Mouse (Mus musculus) lung, adult 18-20 months (tissue): ENCODE measurements around the gene Luc7l3.

Experiments used
- DNase-seq, 2 experiments: peaks; one replicate each; pipeline ENCODE4 v3.0.0; 2022; ENCODE audit warnings: mixed read lengths in 2 of 2

Gene Luc7l3

GRCm38 (mm10) chr11:94321931-94322400 is at the start of gene Luc7l3:
TSS of gene Luc7l3 (minus strand) at chr11:94321988.
- DNase-seq = peak; percentile 93 to 94

- DNase-seq = peak; percentile 35 to 71
Observed at GRCm38 (mm10) chr11:94370809-94371208, 49.0 kb upstream of the Luc7l3 start.

- DNase-seq = no peak
Observed at GRCm38 (mm10) chr11:94369981-94370380, 48.2 kb upstream of the Luc7l3 start.

GRCm38 (mm10) chr11:94365340-94365739 is 43.6 kb upstream of the Luc7l3 start:
- peak; percentile 57 to 83 for DNase-seq

GRCm38 (mm10) chr11:94363690-94364089 is 41.9 kb upstream of the Luc7l3 start:
- peak; percentile 49 to 67 for DNase-seq

DNA sequence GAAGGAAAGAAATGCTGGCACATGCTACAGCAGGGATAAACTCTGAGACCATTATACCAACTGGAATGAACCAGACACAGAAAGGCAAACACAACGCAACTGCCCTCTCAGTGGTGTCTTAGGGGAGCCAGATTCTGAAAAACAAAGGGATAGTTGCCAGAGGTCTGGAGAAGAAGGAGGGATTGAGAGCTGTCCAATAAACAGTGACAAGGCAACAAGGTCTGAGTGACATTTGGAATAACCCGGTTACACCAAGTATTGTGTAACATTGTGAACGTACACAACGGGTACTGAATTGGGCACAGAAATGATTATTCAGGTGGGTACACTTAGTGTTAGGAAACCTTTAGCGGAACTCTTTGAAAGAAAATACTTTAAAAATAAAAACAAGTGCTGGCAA is 40.3 kb upstream of the Luc7l3 start:
- DNase-seq = no peak

DNA sequence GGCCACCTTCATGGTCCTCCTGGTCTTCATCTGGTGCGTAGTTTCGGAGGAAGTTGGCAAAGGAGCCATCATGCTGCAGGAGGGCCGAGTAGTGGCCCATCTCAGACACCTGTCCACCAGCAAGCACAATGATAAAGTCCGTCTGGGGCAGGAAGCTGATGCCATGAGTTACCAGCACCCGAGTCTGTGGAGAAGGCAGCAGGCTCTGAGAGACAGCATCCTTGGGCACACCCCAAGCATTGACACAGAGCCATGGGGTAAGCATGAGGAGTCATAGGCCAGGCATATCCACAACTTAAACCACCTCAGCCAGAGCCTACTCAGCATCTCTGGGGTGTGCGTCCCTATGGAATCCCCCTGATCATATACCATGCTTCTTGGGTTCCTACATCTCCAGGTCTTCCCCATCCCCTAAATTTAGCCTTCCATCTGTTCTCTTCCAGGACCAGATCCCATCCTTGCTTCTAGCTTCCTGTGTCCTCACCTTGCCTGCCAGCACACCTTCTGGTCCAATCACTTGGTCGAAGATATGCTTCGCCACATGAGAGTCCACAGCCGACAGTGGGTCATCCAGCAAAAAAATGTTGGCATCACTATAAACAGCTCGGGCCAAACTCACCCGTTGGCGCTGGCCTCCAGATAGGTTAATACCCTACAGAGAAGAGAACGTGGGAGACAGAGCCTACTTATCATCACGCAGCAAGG is 39.5 kb upstream of the Luc7l3 start:
- DNase-seq = no peak

GRCm38 (mm10) chr11:94359168-94359567 is 37.4 kb upstream of the Luc7l3 start:
- DNase-seq = no peak

DNA sequence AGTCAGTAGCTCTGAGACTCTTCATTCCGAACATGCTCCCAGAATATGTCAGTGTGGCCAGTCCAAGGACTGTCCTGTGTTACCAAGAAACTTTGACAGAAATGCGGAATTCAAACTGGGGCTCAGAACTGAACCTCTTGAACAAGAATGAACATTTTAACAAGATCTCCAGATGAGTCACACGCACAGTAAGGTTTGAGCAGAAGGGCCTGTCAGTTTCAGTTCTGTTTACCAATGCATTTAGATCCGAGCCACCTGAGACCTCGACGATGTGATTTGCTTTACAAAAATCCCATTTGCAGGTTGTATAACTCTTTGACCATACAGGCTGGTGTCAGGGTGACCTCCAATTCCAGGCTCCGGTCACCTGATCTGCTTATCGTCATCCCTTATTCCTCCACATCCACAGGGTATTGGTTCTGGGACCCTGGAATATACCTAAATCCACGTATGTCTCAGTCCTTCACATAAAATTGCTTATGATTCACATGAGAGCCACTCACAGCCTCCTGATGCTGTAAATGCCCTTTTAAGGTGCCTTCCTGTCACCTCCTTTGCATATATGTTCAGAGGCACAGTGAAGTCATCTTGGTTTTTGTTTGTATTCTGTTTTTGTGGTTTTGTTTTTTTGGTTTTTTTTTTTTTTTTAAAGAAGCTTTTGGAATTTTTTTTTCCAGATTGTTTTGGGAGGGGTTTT is 33.9 kb upstream of the Luc7l3 start:
- no peak for DNase-seq

- DNase-seq = no peak
Observed at GRCm38 (mm10) chr11:94351094-94351493, 29.3 kb upstream of the Luc7l3 start.

- peak in 1 of 2 experiments; percentile 41 for DNase-seq
Observed at GRCm38 (mm10) chr11:94350337-94350736, 28.5 kb upstream of the Luc7l3 start.

- no peak for DNase-seq
Observed at GRCm38 (mm10) chr11:94349839-94350238, 28.1 kb upstream of the Luc7l3 start.

- no peak for DNase-seq
Observed at GRCm38 (mm10) chr11:94347063-94347575, 25.3 kb upstream of the Luc7l3 start.

GRCm38 (mm10) chr11:94346611-94347010 is 24.8 kb upstream of the Luc7l3 start:
- DNase-seq = peak; percentile 58 to 74

DNA sequence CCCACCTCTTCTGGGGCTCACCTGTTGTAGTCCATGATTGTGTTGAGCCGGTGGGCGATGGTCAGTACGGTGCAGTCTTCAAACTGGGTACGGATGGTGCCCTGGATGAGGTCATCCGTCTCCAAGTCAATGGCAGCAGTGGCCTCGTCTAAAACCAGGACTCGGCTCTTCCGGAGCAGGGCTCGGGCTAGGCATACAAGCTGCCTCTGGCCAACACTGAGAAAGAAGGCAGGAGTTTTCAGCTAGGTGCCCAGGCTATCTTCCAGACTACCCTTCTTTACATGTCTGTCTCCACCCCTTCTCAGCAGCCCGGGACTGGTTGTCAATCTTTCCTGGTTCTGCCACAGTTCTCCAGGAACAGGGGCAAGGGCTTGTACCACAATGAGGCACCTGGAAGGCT is 24.1 kb upstream of the Luc7l3 start:
- no peak for DNase-seq

GRCm38 (mm10) chr11:94344470-94344869 is 22.7 kb upstream of the Luc7l3 start:
- DNase-seq = no peak

DNA sequence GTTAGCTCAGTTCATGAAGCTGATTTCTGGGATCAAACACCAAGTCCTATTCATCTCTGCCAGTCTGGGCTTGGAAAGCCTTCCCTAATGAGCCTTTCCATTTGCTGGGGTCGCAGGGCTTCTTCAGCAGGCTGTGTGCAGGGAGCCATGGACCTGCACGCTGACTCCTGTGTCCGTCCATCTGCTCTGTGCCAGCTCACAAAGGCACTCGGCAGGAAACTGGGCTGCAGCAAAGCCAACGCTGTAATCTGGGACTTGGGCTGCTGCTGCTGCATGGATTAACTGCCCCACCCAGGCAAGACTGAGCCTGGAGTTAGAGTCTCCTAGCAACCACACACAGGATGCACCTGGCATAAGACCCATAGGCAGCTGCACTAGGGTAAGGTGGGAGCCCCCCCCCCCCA is 22.2 kb upstream of the Luc7l3 start:
- no peak for DNase-seq

DNA sequence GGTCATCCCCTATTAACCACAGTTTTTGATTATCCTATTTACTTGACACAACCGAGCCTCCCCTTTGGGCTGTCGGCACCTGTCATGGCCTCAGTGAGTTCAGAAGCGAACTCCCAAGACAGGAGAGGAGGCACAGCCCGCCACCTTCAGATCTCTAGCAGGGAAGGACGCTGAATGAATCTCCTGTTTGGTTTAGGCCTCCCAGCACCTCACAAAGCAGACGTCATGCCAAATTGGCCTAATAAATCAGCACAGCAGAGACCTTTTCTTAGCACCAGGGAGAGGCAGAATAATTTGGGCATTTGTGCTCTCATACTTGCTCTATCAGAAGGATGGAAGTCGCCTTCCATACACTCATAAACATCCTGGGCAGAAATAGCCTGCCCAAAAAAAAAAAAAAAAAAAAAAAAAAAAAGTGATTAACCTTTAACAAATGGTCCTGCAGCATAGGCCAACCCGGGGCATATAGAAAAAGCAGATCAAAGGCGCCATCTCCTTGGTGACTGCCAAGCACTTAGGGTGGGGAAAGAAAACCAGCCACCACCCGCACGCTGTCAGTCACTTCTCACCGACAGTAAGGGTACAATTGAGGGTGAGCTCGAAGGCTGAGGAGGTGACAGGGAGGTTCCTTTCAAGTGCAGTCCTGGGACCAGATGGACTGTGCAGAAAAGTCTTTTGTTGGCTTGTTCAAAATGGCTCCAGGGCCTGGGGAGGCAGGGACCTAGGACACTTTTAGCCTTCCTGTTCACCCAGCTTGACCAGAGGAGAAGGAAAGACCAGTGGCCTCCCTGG is 20.5 kb upstream of the Luc7l3 start:
- DNase-seq = no peak

- DNase-seq = peak; percentile 87 to 91
Observed at GRCm38 (mm10) chr11:94340948-94341933, 19.5 kb upstream of the Luc7l3 start.

GRCm38 (mm10) chr11:94339732-94340585 is 18.2 kb upstream of the Luc7l3 start:
- DNase-seq = peak; percentile 82

DNA sequence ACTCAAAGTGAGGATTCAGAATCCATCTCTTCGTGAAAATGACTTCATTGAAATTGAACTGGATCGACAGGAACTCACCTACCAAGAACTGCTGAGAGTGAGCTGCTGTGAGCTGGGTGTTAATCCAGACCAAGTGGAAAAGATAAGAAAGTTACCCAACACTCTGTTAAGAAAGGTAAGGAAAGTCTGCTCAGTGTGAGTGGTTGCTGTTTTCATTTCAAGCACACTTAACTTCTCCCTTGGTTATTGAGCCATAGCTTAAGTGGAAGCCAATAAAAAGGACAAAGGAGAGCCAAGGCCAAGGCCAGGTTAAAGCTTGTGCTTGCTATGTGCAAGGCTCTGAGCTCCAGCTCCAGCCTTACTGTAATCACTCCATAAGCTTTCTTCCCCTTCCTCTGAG is 16.6 kb upstream of the Luc7l3 start:
- peak in 1 of 2 experiments; percentile 62 for DNase-seq
